Mouse (Mus musculus): Measurements from ENCODE around the gene Gm12800. TPM values are rescaled to one million over a fixed set of nuclear protein-coding genes. Genes with fewer than 3 reads are reported as not detected.
"Not testable (repeated sequence)": the region's sequence is repeated elsewhere in the genome, so short reads cannot be mapped to it uniquely, and the experiment has no call there.

Gene Gm12800
- not detected for total RNA-seq (2022)

DNA sequence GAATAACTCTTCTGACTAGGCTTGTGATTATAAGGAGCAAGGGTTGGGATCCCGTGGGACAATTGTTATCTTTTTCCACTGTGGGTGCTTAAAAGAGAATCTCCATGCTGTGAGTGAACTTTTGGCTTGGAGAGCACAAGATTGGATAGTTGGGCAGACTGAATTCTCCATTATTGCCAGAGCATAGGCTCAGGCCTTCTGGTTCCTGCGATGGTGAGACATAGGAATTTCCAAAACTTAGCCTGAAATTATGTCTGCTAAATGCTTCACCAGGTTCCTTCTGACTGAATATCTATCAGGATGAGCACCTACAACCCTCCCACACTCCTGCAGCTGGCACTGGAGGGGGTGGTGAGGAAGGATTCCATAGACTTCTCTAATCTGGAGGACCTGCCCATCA, at the start of gene Gm12800:
Gene Gm12800, plus strand, starts transcription at position 301 of the 400 bp plus-strand sequence.
- not testable (repeated sequence) for DNase-seq (ENCODE audit: low spot score in 2 of 2)

DNA sequence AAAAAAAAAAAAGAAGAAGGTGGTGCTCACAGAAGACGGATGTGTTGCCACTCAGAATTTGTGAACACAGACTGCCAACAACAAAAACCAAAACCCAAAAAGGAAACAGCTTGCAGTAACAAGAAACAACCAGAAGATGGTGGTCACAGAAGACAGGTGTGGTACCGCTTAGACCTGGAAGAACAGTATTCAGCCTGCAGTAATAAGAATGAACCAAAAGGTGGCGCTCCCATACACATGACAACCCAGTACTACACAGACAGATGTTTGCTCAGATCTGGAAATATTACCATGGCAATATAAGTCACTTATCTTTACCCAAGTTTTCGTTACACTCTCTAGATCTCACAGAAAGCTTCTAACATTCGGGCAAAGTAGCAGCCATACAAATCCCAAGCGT, 48.0 kb upstream of the Gm12800 start:
- DNase-seq (ENCODE audit: low spot score in 2 of 2): no peak

DNA sequence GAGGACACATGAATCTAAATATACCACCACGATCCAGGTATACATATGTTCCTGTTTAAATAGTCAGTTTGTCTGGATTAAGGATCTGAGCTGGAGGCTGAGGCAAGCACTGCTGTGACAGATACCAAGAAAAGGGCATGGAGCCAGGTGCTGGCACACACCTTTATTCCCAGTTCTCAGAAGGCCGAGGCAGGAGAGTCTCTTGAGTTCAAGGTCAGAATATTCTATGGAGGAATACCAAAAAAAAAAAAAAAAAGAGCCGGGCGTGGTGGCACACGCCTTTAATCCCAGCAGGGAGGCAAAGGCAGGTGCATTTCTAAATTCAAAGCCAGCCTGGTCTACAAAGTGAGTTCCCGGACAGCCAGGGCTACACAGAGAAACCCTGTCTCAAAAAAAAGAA, 46.6 kb upstream of the Gm12800 start:
- no peak for DNase-seq (ENCODE audit: low spot score in 2 of 2)

DNA sequence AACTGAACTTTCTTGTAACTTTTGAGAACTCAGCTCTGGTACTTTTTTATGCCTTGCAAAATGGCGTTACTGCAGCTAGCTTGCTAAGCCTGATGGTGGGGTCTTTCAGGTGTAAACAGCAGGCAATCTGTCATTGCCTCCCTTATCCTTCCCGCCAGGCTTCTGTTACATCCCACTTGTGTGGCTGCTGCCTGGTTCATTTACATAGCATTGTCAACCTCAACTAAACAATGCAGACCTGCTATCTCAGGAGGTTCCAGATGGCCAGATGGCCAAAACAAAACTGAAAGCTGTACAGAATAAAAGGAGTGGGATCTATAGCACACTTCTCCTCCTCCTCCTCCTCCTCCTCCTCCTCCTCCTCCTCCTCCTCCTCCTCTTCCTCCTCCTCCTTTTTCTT, 36.9 kb upstream of the Gm12800 start:
- DNase-seq (ENCODE audit: low spot score in 2 of 2): not testable (repeated sequence)

DNA sequence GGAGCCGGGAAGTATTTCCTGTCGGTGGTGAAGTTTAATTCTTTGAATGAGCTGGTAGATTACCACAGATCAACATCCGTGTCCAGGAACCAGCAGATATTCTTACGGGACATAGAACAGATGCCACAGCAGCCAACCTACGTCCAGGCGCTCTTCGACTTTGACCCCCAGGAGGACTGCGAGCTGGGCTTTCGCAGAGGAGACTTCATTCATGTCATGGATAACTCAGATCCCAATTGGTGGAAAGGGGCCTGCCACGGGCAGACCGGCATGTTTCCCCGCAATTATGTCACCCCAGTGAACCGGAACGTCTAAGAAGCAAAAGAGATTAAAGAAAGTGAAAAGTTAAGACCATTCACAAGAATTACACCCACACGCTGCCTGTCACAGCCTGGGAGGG, 33.2 kb upstream of the Gm12800 start:
- not testable (repeated sequence) for DNase-seq (ENCODE audit: low spot score in 2 of 2)

DNA sequence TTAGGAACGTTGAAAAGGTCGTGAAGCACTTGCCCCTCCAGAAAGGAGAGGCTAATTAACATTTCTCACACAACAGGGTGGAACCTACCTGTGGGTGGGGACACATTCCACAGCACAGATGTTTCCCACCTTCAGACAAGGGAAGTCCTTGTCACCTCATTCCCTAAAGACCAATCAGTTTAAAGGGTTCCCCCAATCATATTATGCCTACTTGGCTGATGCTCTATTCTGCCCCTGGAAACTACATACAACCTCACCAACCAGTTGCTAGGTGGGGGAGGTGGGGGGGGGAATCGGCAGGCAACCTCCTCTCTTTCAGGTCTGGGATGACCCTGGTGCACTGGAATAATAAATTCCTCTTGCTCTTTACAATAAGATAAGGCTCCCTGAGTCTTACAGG, 25.3 kb upstream of the Gm12800 start:
- no peak for DNase-seq (ENCODE audit: low spot score in 2 of 2)

DNA sequence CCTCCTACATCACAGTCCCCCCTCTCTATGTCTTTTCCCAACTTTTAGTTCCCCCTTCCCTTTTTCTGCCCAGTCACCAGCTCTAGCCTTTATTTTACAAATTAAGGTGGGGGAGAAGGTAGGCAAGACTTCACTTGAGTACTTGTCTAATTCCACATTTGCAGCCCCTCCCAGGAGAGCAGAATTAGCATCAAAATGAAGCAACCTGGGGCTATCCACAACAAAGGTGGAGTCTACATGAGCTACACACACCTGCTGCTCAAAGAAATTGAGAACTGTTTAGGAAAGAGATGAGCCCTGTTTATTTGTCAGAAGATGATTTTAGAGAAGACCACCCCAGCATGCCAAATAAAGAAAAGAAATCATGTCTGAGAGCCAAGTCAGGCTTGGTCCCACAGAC, 19.5 kb upstream of the Gm12800 start:
- no peak for DNase-seq (ENCODE audit: low spot score in 2 of 2)

DNA sequence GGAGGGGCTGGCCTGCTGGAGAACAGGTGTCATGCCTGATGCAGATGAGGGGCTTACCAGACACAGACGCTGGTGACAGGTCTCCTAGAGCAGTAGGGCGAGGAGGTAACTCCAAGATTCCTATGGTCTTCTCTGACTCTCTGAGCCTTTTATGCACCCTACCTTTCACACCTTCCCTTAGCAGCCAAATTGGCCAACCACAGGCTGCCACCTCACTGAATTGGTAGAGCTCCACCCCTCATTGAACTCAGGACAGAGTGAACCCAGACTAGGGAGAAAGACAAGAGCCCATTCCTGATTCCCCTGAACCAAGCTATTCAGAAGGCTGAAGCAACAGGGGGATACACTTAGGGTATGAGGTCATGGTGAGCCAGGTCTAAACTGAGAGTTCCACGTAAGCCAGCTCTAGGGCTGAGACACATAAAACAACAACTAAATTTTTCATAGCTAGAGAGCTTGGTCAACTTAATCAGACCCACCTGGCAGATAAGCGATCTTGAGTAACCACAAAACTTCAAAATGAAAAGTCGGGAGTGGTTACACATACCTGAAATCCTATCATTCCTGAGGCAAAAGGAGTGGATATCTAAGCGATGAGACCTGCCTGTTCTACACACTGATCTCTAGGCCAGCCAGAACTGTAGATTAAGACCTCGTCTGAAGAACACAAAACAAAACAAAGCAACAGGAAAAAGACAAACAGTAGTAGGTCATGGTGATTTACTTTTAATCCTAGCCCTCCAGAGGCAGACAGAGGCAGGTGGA, 15.1 kb upstream of the Gm12800 start, which contains the start of gene C130073F10Rik:
Gene C130073F10Rik, minus strand, starts transcription at position 134 of the 765 bp plus-strand sequence.
- no peak for DNase-seq (ENCODE audit: low spot score in 2 of 2)

DNA sequence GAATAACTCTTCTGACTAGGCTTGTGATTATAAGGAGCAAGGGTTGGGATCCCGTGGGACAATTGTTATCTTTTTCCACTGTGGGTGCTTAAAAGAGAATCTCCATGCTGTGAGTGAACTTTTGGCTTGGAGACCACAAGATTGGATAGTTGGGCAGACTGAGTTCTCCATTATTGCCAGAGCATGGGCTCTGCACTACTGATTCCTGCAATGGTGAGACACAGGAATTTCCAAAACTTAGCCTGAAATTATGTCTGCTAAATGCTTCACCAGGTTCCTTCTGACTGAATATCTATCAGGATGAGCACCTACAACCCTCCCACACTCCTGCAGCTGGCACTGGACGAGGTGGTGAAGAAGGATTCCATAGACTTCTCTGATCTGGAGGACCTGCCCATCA, 31.2 kb downstream of the Gm12800 start, which contains the start of gene Gm12794:
Gene Gm12794, plus strand, starts transcription at position 301 of the 400 bp plus-strand sequence.
- not testable (repeated sequence) for DNase-seq (ENCODE audit: low spot score in 2 of 2)

Other genes with a start within 250 kb of the Gm12800 start
- gene Lepr, start 191.7 kb upstream of the Gm12800 start, total RNA-seq (2022): 1 to 10 TPM in 3 of 4 experiments, under 1 TPM in 1; 0.85 to 4.2 (median 1.8) TPM
- not detected for gene B020004J07Rik, start 65.1 kb upstream of the Gm12800 start, total RNA-seq (2022)
- not detected for gene C130073F10Rik, start 15.3 kb upstream of the Gm12800 start, total RNA-seq (2022)
- not detected for gene Gm12794, start 31.3 kb downstream of the Gm12800 start, total RNA-seq (2022)
- gene Gm12790, start 71.9 kb downstream of the Gm12800 start, total RNA-seq (2022): not detected
- not detected for gene Gm12789, start 77.5 kb downstream of the Gm12800 start, total RNA-seq (2022)
- 100 to 1,000 TPM in 1 of 4 experiments, 10 to 100 TPM in 3; 53.6 to 108 (median 62.0) TPM for gene Pde4b, start 178.4 kb downstream of the Gm12800 start, total RNA-seq (2022)